Mouse (Mus musculus) ES-E14 (cell line): ENCODE measurements around the gene Pcbp4.

Source experiments
- ZC3H11A ChIP-seq: IDR thresholded peaks from 2 replicates; pipeline ENCODE4 v1.6.1; 2012; ENCODE audit warnings: low read depth, mild to moderate bottlenecking, inconsistent platforms, low read length, borderline replicate concordance
- ZNF384 ChIP-seq: IDR thresholded peaks from 2 replicates; pipeline ENCODE4 v1.6.1; 2012; ENCODE audit warnings: low read depth, low read length, inconsistent platforms

GRCm38 (mm10) chr9:106421865-106422160, 31.3 kb upstream of the Pcbp4 start:
- TF ChIP-seq ZC3H11A, result peak; percentile 91
- no peak for TF ChIP-seq ZNF384
